Mouse (Mus musculus): ENCODE data around the gene Ptprg.

Gene Ptprg

DNA sequence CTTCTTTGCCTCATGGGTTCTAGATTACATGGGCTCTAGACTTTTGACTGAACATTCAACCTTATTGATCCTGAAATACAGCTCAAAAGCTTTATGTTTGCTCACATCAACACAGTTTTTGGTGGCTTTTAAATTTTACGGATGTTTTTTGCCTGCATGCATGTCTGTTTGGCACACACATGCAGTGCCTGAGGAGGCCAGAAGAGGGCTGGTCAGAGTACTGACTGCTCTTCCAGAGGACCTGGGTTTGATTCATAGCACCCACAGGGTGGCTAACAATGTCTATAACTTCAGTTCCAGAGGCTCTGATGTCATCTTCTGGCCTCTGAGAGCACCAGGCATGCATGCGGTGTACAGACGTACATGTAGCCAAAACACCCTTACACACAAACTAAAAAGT, 12.0 kb downstream of the Ptprg start:
- DNase-seq (ENCODE audit: low read depth, low spot score), result no peak

DNA sequence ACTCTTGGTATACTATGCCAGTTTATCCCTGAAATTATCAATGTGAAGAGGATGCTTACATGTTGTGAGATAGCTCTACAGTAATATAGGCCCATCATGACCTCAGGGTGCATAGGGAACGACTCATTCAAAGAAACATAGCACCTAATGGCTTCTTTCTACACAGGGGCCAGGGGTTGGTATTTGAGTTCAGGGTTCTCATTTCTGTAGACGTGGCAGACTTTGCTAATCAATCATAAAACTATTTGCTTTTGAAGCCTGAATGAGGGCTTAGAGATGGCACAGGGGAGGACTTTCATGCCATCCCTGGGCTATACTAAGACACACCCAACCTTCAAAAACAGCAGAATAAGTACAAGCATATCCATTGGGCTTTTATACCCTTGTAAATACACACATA, 16.4 kb downstream of the Ptprg start:
- no peak for DNase-seq (ENCODE audit: low read depth, low spot score)

DNA sequence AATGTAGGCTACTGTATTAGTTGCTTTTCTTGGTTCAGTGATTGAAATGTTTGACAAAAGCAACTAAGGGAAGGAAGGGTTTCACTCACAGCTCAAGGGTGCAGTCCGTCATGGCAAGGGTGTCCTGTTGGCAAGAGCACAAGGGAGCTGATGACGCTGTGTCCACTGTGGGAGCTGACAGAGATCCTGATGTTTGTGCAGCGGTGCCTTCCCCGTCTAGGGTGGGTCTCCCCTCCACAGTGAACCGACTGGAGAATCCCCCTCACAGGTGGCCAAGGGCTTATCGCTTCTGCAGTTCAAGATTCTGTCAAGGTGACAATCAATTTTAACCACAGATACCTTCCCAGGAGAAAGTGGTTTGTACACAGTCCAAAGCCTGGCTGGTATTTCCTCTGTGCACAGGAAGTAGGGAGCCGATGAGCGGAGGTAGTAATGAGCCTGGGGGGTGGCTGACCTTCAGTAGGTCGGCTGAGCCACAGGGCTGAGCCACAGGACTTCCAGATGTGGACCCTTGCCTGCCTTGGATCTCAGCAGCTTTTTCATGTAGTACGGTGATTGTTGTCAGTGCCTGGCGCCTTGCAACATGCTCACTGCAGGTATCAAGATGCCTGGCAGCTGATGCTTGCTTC, 18.5 kb downstream of the Ptprg start:
- DNase-seq (ENCODE audit: low read depth, low spot score), result no peak

DNA sequence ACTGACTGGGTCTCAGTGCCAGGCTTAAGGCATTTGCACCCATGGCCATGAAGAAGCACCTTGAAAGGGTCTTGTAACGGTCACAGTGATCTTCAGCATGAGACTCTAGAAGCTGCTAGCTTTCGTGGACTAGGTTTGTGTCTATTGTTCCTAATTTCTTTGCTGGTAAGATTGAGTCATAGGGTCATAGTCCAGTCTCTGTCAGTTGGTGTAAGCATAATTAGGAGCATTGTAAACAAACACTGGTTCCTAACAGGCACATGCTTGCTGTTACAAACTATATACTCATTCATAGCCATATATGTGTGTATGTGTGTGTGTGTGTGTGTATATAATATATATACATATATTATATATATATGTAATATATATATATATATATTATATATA, 19.1 kb downstream of the Ptprg start:
- DNase-seq (ENCODE audit: low read depth, low spot score), result no peak

DNA sequence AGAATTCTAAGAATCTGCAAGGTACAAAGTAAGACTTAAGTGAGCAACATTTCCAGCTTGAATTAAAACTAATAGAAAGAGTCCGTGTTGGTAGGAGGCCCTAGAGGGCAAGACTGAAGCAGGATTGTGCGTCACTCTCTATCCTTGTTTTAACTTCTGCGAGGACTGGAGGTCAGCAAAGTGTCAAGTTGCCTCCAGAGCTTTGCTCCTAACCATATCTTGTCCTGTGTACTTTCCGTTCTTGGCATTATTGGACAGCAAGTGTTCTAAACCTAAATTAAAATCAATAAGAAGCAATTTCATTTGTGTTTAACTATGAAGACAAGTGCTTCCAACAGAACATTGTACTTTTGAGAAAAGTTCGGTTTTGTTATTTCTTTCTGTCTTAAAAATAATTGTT, 20.4 kb downstream of the Ptprg start:
- no peak for DNase-seq (ENCODE audit: low read depth, low spot score)

DNA sequence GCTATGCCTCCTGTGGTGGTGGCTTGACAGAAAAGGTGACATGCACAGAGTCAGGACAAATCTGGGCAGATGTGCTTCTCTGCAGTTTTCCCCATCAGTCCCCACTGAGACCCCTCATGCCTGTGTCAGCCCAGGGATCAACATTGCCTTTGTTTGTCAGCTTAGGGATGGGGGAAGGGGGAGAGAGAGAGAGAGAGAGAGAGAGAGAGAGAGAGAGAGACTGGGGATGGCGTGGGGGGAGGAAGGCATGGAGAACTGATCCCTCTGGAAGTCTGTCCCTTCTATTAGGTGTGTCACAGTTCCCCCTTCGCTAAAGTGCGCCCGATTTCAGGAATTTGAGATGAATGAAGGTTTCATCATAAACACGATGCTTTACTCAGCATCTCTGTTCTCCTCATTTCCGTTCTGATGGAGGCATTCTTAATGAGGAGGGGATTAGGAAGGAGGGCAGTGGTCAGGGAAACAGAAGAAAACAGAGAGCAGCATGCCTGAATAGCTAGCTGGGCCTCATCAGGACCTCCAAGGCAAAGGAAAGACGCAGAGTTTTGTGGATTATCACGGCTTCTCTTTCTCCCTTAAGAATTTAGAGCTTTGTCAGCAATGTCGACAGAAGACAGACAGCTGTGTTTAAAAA, 24.1 kb downstream of the Ptprg start:
- no peak for DNase-seq (ENCODE audit: low read depth, low spot score)

DNA sequence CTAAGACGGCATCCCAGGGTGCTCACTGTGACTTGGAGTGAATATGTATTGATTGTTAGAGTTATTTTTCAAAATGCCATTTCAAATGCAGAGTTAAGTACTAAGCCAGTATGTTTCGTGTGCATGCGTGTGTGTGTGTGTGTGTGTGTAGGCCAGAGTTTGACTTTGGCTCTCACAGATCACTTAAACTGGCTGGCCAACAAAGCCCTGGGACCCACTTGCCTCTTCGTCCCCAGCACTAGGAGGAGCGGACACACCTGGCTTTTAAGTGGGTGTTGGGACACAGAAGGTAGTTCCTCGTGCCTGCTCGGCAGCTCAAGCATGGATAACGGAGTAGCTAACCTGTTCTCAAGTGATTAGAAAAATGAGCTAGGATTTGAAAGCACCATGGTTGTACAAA, 24.6 kb downstream of the Ptprg start:
- DNase-seq (ENCODE audit: low read depth, low spot score), result no peak

DNA sequence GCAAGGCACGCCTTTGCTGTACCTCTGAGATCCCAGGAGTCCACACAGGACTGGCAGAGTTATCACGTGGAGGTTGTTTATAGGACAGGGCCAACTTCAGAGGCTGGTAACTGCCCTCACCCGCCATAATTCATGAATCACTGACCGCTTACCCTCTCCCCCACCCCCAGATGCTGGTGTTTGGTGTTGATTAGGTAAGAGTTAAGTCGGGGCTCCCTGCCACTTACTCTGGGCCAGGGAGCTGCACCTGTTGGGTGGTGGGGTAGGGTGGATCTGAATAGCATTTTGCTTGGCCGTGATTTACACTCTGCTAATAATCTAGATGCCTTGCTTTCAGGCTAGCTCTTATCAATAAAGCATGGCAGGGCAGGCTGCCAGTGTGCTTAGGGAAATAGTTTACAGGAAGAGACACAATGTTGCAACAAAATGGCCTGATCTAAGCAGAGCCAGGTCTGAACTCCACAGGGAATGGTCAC, 25.2 kb downstream of the Ptprg start:
- DNase-seq (ENCODE audit: low read depth, low spot score), result no peak

DNA sequence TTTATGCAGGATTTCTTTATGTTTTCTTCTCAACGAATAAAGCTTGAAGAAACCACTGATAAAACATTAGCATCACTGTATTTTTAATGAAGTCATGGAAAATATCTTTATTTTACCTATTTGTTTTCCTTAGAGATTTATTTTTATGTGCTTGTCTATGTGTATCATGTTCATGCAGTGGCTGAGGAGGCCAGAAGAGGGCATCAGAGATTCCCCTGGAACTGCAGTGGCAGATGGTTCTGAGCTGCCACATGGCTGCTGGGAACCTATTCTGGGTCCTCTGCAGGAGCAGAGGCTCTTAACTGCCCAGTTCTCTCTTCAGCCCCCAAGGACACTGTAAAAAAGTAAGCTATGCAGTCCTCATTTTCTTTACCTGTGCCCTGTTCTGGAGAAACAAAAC, 26.6 kb downstream of the Ptprg start:
- DNase-seq (ENCODE audit: low read depth, low spot score), result no peak

DNA sequence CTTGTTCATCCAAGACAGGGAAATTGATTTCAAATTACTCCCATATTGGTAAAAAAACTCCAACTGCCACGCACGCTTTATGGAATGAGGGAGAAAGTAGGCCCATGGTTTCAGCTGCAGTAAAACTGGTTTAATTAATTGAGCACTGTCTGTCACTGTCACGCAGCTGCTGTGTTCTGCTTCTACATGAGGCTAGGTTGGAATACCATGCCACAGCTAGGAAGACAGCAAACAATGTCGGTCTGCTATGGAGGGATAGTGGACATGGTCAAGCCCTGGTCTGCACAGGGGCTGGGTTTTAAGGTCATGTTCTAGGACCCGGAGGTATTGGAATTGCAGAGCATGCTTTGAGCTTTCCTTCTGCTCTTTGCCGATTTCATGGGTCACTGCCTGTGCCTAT, 30.9 kb downstream of the Ptprg start:
- DNase-seq (ENCODE audit: low read depth, low spot score), result no peak

DNA sequence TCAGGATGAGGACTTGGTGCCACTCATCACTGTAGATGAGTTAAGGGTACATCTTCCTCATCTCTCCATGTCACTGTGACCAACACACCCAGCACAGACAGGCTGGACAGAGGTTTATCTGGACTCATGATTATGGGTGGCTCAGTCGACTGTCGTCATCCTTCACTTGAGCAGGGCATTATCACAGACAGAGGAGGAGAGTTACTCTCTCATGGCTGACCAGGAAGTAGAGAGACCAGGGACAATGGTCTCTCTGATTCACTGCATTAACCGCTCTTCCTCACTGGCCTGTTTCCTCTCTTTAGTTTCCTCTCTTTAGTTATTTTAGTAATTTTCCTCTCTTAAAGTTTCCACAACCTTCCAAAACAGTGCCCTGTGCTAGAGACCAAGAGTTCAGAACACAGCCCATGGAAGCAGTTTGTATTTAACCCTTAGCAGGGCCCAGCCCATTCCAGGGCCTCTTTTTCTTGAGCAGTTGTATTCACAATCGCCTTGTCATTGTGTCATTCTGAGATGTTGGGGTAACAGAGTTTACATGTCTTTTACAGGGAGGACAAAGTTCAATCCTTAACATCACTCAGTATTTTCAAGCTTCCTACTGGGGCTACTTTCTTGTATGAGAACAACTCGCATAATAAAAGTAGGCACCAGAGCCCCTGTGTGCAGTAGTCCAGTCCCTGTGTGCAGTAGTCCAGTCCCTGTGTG, 31.7 kb downstream of the Ptprg start:
- DNase-seq (ENCODE audit: low read depth, low spot score), result no peak

DNA sequence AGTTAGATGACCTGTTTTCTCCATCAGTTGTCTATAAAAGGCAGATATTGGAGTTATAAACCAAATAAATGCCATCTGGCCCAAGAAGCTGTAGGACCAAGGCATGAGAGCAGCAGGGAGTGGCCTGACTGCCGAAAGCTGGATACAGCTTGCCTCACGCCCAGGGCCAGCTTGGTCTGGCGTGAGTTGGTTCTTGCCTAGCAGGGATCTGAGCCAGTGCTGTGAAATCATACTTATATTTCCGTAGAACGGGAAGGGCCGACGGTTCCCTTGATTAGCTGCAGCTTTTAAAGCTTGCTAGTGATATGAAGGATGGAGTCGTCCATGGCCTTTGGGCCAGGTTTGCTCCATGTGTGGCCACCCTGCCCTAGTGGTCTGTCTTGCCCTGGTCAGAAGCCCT, 37.1 kb downstream of the Ptprg start:
- no peak for DNase-seq (ENCODE audit: low read depth, low spot score)

DNA sequence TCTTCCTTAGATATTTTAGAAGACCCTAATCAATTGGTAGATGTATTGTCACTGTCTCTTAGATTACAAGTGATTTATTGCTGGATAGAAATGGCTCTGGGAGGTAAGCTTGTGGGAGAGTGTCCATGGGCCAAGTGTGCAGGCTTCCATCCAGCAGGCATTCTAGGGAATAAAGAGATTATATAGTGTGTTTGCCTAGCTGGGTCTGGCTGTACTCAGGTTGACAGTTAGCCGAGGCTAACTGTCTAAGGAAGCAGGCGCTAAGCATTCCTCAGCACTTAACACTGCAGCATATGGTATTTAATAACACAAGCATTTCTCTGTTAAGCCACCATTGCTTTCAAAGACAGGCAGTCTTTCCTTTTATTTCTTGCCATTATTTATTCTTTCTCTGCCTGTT, 39.3 kb downstream of the Ptprg start:
- DNase-seq (ENCODE audit: low read depth, low spot score), result no peak

DNA sequence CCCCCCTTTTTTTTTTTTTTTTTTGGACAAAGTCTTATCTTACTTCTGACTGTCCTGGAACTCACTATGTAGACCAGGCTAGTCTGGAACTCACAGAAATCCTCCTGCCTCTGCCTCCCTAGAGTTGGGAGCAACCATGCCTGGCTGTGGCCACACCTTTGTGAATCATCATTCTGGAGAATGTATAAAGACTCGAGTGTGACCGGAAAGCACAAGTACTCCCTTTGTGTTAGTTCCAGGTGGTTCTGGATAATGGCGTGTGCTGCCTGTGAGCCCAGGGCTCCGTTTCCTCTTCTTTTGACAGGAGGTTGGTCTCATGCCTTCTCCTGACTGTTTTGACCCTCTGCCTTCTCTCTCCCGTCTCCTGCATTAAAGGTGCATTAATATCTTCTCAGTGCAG, 41.0 kb downstream of the Ptprg start:
- no peak for DNase-seq (ENCODE audit: low read depth, low spot score)

DNA sequence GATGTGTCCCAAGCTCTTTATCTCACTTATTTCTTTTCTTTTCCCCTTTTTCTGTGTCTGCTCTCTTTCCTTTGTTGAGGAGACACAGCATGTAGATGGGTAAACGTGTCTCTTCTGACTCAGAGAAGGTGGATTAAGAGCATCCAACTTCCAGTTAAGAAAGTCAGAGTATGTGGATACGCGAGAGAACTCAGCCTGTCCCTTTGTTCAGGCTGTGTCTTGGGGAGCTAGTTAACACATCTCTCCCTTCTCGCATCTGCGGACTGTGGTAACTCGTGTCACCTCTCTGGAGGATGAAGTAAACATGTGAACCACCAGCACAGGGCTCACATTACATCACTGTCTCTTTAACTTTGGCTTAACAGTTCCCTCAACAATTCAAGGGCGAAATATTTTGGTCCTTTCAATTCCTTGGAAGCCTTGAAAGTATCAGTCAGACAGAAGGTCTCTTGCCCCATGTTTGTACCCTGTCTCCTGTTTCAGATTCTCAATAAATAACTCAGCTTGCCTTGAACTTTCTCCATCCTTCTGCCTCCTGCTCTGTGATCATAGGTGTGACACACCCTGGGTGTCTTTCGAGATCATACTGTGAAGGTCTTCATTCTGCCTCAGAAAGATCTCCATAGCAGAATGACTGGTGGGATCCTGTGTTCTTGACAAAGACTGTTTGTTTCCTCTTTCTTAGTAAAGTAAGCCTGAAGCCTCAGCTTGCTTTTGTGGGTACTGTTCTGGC, 51.0 kb downstream of the Ptprg start:
- DNase-seq (ENCODE audit: low read depth, low spot score), result no peak

DNA sequence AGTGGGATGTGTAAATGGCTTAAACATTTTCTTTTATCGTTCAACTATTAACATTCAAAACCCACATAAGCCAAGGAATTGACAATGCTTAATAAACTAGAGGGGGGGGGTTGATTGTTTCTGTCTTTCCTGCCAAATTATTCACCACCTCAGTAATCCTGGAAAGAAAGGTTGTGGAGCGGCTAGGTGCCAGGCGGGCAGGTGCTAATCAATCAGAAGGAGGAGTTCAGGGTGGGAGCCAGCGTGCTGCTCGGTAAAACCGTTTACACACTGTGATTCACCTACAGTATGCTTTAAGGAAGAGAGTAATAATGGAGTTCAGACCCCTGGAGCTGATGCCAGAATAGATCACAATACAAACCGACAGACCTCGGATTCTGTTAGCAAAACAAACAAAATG, 55.0 kb downstream of the Ptprg start:
- no peak for DNase-seq (ENCODE audit: low read depth, low spot score)

DNA sequence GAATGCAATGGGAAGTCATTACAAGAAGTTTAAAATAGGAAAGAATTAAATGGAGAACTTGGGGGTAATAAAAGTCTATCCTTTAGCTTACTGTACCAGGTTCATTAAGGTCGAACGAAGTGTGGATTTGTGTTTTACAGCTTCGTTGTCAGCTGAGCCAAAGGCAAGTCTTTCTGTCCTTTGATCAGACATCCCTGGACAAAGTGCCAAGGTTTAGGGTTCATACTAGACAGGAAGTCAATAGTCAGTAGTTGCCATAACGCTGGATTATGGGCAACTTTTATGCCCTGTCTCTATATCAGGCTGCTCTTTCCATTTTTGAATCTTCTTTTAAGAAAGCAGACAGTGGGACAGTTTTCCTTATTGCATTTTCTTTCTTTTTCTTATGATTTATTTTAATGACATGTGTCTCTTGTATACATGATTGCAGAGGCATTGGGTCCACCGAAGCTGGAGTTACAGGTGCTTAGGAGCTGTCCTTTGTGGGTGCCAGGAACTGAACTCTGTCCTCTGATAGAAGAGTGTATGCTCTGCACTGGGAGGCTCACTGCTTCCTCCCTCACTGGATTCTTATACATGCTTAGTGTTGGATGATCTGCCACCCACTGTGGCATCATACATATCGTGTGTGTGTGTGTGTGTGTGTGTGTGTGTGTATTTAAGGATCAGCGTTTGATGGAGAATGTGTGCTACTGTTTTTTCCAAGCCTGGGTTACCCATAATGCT, 56.7 kb downstream of the Ptprg start:
- DNase-seq (ENCODE audit: low read depth, low spot score), result no peak

DNA sequence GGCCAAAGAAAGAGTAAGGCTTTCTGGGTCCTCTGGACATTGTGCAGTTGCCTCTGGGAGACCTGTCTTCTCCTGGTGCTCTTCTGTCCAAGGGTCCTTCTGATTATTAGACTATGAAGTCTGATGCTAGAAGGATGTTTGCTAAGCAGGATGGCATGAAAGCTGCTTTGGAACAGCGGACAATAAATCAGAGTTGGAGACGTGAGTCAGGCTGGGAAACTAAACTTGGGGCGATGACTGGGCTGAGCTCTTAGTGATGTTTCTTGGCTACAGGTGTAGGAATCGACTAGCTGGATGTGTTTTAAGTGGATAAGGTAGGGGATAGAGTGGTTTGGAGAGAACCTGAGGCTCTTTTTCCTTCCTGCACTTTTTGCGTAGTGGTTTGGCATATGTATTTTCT, 59.1 kb downstream of the Ptprg start:
- DNase-seq (ENCODE audit: low read depth, low spot score), result no peak

DNA sequence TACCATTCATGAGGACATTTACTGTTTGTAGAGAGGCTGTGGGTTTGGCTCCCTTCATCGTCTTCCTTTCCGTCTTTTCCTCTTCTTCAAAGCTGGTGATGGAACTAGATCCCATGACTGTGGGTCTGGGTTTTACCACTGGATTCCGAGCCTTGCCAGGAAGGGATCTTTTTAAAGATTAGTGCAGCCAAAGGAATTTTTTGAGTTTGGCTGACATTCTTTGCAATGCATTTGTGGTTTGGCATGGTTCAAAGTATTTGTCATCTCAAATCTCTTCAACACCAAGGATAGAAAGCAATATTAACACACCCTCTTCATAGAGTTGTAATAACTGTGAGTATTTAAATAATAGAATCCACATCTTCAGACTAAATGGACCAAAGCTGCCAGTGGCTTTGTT, 59.8 kb downstream of the Ptprg start:
- no peak for DNase-seq (ENCODE audit: low read depth, low spot score)

DNA sequence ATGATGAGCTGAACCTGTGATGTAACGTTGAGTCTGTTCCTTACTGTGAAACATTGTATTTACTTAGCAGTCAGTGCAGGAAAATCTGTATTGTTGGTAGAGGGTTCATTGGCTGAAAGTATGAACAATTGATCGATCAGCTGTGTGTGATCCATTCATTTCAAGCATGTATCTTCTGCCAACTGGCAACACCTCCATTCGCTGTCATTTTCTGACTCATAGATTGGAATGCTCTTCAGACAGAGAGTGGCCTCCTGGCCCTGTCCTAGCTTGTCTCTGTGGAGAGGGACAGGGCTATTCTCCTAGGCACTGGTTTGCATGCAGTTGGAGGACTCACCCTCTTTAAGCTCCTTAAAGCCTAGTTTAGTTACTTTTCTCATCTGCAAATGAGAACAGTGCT, 62.4 kb downstream of the Ptprg start:
- no peak for DNase-seq (ENCODE audit: low read depth, low spot score)

DNA sequence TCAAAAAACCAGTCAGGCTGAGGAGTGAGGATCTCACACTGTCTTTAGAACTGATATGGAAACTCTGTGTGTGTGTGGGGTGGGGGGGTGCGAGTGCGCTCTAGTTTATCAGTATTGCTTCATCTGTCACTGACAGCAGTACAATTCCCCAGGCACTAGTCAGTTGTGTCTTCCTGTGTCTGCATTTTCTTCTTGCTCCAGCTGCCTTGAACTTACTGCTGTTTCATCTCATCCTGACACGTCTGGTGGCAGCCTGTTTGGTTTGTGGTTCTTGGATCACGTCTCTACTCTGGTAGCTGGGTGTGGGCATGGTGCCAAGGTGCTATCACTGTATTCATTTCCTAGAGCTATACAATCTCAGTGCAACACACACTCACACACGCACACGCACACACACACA, 64.0 kb downstream of the Ptprg start:
- no peak for DNase-seq (ENCODE audit: low read depth, low spot score)

DNA sequence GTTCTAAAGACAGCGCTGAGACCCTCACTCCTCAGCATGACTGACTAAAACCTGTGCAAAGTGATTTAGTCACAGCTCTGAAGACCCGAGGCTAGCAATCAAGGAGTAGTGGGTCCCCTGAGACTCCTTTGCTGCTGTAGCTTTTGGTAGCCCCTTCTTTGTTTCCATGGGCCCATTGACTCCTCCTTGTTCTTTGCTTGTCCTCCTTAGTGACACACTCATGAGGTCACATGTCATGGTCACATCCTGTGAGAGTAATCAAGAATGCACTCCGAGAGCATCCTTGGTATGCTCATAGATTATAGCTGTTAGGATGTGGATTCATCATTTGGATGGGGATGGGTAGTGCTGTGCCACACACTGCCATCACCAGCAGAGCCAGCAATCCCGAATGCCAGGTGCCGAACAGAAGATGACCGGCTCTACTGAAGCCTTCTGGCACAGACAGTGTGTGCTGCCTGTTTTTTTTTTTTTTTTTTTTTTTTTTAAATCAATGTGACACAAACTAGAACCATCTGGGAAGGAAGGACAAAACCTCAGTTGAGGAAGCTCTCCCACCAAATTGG, 64.9 kb downstream of the Ptprg start:
- DNase-seq (ENCODE audit: low read depth, low spot score), result no peak

Data from retina, postnatal 7 days (tissue).